Mouse (Mus musculus) kidney, adult 11 months (tissue): ENCODE data around the gene Dhrs13.
"Not testable (repeated sequence)": the region's sequence is repeated elsewhere in the genome, so short reads cannot be mapped to it uniquely, and the experiment has no call there.

Experiments used
- DNase-seq: peaks from one replicate; pipeline ENCODE4 v3.0.0; 2022

The Dhrs13 gene

GRCm38 (mm10) chr11:78044758-78045251 lies 12.7 kb downstream of the Dhrs13 start:
- DNase-seq, result peak; percentile 93

- DNase-seq, result not testable (repeated sequence)
These were observed 16.6 kb downstream of the Dhrs13 start for GRCm38 (mm10) chr11:78048637-78049036.

GRCm38 (mm10) chr11:78053078-78053477 lies 21.0 kb downstream of the Dhrs13 start:
- DNase-seq, result no peak

- no peak for DNase-seq
These were observed 24.9 kb downstream of the Dhrs13 start for GRCm38 (mm10) chr11:78056946-78057345.

GRCm38 (mm10) chr11:78059833-78060757 lies 28.0 kb downstream of the Dhrs13 start:
- DNase-seq, result peak; percentile 74

GRCm38 (mm10) chr11:78062563-78062962 lies 30.5 kb downstream of the Dhrs13 start:
- DNase-seq, result no peak

- DNase-seq, result no peak
These were observed 33.8 kb downstream of the Dhrs13 start for GRCm38 (mm10) chr11:78065906-78066305.

GRCm38 (mm10) chr11:78066641-78067040 lies 34.6 kb downstream of the Dhrs13 start:
- no peak for DNase-seq

GRCm38 (mm10) chr11:78067566-78067965 lies 35.5 kb downstream of the Dhrs13 start:
- no peak for DNase-seq

GRCm38 (mm10) chr11:78069130-78069529 lies 37.0 kb downstream of the Dhrs13 start:
- DNase-seq, result no peak

GRCm38 (mm10) chr11:78069646-78070045 lies 37.6 kb downstream of the Dhrs13 start:
- DNase-seq, result no peak

GRCm38 (mm10) chr11:78071938-78072337 lies 39.9 kb downstream of the Dhrs13 start:
- no peak for DNase-seq

GRCm38 (mm10) chr11:78072425-78073130 lies 40.5 kb downstream of the Dhrs13 start:
- DNase-seq, result no peak

GRCm38 (mm10) chr11:78073577-78074276 lies 41.6 kb downstream of the Dhrs13 start:
- DNase-seq, result no peak

- DNase-seq, result no peak
These were observed 42.2 kb downstream of the Dhrs13 start for GRCm38 (mm10) chr11:78074277-78074652.

GRCm38 (mm10) chr11:78074666-78075065 lies 42.6 kb downstream of the Dhrs13 start:
- no peak for DNase-seq

- peak; percentile 84 for DNase-seq
These were observed 48.2 kb downstream of the Dhrs13 start, which contains the start of gene Eral1 for GRCm38 (mm10) chr11:78079961-78080921. Eral1 (minus strand) TSS chr11:78080383.

GRCm38 (mm10) chr11:78083595-78083994 lies 51.5 kb downstream of the Dhrs13 start:
- no peak for DNase-seq

GRCm38 (mm10) chr11:78086925-78087479 lies 54.9 kb downstream of the Dhrs13 start:
- DNase-seq, result no peak
